Mouse (Mus musculus) embryo, embryonic 10.5 days (tissue): ENCODE measurements around the gene Dync1h1.
A peak's percentile ranks its signal among the peaks of the same experiment; 100 is the strongest.

Experiments
- DNase-seq: peaks from one replicate; pipeline ENCODE4 v3.0.0-alpha.2; 2015; ENCODE audit warnings: low spot score

The Dync1h1 gene

DNA sequence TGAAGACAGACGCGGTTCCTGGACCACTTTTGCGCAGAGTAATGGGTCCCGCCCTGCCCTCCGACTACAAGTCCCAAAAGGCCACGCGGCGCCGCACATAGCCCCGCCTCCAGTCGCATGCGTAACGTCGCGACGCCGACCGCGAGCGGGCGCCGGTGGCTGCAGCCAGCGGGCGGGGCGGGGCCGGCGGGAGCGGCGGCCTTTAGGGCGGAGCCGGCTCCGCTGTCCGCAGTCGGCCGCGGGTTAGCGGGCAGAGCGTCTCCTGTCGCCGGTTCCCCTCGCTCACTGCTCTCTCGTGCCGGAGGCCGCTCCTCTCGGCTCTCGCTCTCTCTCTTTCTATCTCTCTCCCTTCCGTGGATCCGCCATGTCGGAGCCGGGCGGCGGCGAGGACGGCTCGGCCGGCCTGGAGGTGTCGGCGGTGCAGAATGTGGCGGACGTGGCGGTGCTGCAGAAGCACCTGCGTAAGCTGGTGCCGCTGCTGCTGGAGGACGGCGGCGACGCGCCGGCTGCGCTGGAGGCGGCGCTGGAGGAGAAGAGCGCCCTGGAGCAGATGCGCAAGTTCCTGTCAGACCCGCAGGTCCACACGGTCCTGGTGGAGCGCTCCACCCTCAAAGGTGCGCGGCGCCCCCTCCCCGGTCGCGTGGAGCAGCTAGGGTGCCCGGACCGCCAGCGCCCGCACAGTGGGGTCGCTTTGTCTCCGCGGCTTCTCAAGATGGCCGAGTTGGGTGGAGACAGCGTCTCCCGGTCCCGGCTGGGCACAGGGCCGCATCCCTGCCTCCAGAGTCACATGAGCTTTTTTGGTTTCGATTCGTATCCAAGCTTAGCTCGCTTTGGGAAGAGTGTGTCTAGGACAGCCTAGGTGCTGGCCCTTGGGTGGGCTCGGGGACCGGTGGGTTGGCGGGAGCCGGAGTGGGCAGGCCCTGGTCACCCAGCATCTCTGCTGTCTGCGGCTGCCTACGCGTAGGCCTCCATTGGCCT lies at the start of gene Dync1h1:
Gene Dync1h1 (plus strand): TSS at position 212 of the 978 bp plus-strand sequence.
- peak; percentile 95 for DNase-seq

DNA sequence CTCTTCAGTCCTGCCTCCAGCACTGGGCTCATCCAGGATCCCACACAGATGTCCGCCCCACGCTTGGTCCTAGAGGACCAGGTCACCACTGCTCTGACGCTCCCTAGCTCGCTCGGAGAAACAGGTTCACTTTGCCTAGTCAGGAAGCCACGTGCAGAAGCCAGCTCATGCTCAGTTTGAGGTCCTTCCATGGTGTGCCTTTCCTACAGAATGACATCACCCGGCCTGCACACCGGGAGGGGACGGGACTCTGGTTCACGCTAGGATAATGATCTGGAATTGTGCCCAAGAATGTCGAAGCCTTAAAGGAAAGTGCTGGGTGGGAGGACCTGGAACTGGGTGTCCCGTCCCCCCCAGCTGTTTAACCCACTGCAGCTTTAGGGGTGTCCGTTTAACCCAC lies 49.1 kb upstream of the Dync1h1 start:
- DNase-seq, result no peak

DNA sequence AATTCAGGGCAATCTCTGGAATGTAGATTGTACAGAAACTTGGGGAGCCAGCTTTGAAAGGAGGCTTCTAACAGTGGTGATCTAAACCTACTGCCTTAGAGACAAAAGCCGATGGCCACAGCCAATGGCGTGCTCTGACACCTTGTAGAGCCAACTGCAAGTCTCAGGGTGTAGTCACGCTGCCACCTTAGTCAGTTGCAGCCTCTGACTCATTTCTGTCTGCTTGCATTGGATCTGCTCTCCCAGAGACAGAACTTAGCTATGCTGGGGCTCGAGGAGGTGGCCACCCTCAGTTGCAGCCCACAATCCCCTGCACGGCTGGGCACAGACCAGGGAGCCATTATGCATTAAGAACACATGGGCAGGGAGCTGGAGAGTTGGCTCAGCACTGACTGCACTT lies 47.9 kb upstream of the Dync1h1 start:
- DNase-seq, result no peak

DNA sequence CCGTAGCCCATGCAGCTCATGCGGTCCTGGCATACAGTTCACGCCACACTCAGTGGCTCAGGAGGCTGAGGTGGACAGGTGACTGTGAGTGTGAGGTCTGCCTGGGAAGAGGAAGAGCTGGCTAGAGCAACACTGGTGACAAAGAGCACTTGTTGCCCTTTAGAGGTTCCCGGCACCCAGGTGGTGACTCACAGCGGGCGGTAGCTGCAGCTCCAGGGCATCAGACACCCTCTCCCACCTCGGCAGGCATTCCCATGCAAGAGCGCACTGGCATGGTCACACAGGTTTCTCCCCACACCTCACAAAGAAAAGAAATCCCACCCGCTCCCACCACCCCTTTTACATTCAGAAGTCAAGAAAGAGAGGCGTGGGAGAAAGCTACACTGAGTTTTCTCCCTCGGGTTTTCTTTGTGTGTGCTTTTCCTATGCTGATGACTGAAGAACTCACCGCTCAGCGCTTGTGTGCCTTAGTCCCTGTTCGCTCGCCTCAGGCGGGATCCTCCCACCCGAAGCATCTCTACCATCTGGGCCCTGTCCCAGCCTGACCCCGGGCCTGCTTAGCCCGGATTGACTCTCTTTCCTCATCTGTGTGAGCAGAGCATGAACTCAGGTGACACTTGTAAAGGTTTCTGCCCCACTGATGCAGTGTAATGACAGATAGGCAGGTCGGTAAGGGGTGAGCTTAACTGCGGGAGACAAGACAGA lies 45.6 kb upstream of the Dync1h1 start:
- DNase-seq, result no peak

DNA sequence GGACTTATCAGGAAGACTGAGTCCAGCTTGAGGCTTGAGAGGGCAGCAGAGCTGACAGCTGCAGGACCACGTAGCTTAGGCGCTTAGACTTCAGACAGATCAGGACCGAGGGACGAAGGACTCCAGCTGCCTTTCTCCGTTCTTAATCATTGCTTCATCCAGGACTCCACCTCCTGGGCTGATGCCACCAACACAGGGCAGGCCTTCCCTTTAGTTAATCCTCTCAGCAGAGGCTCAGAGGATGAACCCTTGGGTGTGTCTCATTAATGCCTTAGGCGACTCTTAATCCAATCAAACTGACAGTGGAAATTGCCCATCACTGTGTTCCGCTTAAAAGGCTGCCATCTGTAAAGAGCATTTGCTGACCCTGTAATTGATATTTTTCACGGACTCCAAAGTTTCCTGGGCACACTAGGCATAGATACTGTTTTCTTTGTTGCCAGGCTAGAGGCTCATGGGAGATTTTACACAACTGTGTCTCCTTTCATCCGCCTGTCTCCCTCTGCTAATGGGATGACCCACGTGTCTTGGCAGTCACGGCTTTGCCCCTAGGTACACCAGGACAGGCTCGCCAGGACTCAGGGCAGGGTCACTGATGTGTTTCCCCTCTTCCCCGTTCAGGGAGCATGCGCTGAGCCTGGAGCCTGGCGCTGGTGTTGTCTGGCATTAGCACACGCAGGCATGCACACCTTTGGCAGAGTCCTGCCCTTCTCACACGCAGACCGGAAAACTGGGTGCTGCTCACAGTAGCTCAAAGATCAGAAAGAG lies 44.2 kb upstream of the Dync1h1 start:
- no peak for DNase-seq

DNA sequence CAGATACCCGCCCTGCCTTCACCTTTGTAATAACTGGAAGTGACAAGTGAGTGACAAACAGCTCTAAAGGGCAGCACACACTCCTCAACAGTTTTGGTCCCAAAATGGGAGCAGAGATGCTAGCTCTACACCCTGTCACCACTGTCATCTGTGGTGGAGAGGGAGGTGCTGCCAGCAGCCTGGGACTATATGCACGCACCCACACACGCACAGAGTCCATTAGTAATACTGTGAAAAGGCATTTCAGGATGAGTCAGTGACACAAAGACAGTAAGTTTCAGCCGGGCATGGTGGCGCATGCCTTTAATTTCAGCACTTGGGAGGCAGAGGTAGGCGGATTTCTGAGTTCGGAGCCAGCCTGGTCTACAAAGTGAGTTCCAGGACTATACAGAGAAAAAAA lies 43.1 kb upstream of the Dync1h1 start:
- DNase-seq, result no peak

DNA sequence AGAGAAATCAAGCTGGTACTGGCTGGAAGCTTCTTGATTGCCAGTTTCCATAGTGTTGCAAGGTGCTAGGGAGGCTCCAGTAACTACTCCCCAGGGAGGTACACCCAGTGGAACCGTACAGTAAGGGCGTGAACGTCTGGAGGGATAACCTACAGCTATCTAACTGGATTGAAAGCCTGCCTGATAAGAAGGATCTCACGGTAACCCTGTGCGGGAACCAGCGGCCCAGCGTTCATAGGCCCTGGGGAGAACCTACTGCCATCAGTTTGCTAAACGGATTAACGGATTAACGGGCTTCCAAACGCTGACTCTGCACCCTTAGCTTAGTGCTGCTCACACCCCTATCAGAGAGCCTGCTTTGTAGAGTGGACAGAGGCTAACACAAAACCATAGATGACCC lies 37.9 kb upstream of the Dync1h1 start:
- no peak for DNase-seq

DNA sequence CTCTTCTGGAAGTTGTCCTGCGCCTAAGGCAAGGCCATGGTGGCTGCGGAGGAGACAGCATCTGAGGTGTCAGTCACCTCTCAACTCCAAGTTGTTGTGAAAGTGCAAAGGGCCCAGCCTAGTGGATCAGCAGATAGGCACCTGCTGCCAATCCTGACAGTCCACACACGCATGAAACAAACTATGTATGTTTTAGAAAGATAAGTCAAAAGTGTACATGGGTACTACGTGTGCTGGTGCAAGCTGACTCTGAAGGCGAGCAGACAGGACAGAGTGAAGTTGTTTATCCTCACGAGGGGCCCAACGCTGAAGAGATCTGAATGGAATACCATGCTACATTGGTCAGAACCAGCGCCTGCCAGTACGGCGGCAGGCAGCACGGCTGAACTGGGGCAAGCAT lies 36.4 kb upstream of the Dync1h1 start:
- no peak for DNase-seq

DNA sequence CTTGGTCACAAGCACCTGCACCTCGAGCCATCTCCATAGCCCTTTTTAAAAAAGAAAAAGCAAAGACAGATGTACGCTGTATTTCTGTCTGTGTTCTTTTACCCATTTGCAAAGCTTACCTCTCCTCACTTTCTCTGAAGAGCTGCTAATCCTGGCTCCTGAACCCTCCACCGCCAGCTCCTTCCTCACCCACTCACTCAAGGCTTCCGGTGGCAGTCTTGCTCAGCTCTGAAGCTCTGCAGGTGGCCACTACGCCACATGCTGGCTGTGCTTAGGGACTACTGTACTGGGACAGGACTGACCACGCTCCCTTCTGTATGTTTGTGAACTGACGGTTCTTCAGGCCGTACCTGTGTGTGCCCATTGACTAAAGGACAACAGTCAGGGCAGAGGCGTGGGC lies 34.9 kb upstream of the Dync1h1 start:
- no peak for DNase-seq

DNA sequence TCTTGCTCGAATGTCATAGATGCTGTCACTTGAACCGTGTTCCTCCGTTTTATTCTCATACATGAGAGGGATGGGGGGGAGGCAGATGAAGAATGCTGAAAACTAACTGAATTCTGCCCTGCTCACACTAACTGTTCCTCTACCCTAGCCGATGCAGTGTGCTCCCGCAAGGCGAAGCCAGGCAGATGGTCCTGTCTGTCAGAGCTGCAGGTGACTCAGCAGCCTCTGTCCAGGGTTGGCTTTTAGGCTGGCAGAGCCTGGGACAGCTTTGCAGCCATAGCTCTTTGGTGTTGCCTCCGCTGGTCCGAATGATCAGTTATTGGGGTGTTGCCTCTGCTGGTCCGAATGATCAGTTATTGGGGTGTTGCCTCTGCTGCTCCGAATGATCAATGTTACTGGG lies 30.2 kb upstream of the Dync1h1 start:
- no peak for DNase-seq

DNA sequence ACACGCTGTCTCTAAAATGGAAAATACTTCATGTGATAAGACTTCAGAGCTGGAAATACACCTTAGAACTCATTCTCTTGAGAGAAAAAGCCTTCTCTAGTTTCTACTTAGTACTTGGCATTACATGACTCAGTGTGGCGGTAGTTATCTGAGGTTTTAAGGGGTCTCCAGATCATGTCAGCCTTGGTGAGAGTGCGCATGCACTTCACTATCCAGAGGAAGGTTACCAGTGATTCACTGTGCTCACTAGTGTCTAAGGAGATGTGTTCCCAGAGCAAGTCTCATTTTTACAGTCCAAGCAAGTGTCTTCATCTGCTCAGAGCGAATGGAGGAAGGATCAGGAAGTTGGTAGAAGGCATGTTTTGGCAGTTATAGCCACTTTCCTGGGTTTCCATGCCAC lies 28.9 kb upstream of the Dync1h1 start:
- no peak for DNase-seq

DNA sequence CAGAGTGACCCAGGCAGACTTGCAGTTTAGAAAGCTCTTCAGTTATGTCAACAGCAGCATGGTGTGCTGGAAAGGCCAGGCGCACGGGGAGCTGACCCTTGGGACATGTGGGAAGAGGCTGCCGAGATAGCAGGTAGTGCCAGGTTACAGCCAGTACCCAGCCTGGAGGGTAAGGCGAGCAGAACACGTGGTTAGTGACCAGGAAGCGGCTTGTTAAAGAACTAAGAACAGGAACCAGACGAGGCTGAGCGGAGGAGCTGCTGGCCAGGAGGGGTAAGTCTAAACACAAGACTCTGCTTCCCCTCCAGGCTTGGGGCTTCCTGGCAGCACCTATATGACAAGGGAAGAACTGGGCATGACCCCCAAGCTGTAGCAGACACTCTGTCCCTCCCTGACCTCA lies 27.6 kb upstream of the Dync1h1 start:
- DNase-seq, result no peak

DNA sequence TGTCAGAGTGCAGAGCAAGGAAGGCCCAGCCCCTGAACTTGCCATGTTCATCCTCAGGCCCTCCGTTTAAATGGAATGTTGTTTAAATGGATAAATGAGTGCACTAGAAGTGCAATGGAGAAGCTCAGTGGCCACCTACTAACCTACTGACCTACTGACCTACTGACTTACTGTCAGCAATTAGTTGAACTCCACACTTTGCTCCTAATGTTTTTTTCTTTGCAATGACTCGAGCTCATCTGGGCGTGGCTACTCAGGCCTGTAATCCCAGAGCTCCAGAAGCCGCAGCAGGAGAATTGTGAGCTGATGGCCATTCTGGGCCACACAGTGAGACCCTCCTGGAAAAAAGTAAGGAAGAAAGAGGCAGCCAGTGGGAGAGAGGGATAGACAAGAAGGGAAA lies 25.3 kb upstream of the Dync1h1 start:
- no peak for DNase-seq

DNA sequence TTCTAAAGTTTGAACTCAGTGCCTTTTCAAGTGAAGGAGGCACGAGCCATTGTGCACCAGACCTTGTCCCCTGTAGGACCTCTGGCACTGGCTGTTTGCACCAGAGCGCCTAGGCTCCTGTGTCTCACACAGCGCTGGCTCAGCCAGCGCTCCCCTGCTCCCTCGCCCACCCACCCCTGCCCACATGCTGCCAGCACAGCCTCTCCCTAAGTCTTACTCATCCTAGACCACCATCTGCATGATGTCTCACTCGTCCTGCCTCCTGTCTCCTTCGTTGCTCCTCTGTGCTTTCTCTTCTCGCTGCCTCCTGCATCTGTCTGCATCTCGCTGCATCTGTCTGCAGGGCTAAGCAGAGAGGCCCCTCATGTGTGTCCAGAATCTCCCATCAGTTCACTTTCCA lies 22.9 kb upstream of the Dync1h1 start:
- DNase-seq, result no peak

DNA sequence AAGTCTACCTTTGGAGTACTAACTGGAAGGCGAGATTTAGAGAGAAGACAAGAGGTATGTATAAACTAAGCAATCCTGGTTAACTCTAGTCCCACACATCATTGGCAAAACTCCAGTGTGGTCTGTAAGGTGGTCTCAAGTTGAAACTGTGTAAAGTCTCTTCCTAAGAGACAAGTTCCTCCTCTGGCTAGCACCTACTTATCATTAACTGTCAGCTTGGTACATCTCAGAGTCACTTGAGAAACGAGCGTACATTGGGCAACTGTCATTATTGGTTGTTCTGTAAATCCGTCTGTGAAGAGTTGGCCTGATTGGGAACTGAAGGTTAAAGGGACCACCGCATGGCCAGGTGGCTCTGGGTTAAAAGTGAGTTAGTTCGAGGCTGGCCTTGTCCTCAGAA lies 12.6 kb upstream of the Dync1h1 start:
- no peak for DNase-seq

DNA sequence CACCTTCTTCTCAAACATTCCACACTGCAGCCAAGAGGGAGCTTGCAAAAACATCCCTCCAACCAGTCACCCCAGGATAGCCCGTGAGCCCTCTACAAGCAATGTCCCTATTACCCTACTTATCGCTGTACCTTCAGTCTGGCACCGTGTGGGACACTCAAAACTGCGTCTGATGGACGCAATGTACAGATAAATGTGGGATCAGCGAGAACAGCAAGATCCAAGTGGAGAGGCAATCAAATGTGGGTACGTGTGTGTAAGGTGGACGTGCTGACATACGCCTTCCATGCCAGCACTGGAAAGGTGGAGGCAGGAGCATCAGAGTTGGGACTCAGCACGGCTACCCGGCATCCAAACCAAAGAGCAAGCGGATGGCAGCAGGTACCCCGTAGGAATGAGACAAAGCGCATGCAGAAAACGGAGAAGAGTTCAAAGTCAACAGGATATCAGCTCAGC lies 10.4 kb upstream of the Dync1h1 start:
- DNase-seq, result no peak

DNA sequence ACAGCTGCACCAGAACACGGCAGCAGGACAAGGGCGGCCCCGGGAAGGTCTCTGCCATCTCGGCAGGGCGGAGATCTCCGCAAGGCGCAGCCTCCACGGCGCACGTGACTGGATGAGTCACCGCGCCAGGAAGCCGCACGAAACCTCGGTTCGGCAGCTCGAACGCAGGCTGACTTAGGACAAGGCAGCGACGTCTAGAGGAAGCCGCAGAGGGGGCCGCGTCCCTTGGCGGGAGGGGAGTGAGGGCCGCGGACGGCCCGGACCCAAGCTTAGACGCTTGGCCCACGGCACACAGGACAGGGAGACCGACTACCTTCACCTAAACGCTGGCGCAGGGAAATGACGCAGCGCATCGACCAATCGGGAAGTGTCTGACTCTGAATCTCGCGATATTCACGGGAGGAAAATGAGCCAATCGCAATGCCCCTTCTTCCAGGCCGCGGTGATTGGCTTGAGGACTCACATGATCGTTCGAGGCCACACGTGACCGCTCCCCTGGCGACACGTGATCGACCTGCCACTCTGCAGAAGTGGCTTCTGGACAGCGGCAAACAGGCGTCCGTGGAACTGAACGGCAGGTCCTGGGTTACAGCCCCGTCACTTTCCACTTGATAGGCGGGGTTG lies 9.9 kb upstream of the Dync1h1 start:
- DNase-seq, result peak; percentile 100

DNA sequence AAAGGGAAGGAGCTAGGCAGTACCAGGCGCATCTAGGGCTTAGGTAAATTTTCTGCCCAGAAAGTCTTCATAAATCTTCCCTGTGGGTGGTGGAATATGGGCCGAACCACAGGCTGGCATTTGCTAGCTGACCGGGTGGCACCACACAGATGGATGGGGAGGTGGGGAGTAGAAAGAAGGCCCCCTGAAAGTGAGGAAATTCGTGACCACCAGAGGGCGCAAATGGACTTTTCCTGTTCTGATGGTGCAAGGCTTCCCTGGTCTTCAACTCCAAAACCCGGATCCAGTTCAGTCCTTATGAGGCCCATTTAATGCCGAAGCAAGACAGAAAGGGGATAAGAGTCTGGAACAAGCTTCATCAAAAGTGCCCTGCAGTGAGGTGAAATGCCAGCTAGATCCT lies 2.7 kb upstream of the Dync1h1 start:
- DNase-seq, result peak; percentile 88

DNA sequence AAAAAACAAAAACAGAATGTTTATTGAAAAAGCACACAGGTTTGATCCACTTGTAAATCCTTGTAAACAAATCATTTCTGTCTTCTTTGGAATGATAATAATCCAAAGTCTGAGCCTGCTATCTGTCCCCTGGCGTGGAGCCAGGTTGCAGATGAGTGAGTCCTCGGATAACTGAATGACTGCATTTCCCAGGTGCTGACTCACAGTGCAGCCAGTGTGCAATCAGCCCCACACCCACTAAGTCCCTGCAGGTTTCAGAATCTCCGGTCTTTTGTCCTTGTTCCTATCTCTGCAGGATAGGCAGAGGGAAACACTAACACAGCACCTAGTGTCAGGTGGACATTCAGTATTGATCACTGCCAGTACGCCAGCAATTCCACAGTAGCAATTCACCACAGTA lies 1.5 kb upstream of the Dync1h1 start:
- DNase-seq, result no peak

DNA sequence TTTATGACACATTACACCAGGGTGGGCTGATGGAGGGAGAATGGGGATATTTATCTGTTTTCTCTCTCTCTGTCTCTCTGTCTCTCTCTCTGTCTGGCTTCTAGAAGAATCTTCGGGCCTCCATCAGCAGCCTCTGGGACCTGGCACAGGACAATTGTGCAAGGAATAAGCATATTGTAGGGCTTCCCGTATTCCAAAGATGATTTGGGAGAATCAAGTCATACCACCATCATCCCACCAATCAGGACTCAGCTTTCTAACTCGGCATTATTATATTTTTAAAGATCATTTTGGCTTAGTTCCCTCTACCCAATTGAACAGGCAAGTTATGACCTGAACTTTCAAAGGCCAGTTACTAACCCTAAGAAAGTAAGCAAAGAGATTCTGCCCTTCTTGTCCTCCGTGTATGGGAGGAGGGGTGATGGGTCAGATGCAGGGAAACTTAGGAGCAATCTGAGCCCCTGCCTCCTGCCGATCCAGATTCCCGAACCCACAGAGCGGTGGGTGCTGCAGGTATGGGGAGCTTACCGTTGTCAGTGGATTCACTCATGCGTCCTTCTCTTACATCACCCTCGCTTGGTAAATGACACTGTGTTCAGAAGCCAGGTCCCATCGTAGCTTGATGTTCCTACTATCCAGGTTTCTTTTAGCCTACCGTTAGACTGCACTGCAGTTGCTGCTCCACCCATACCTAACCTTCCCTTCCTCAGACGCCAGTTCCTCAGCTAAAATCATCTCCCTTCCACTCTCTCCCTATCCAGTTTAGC lies 844 bp upstream of the Dync1h1 start:
- DNase-seq, result no peak

DNA sequence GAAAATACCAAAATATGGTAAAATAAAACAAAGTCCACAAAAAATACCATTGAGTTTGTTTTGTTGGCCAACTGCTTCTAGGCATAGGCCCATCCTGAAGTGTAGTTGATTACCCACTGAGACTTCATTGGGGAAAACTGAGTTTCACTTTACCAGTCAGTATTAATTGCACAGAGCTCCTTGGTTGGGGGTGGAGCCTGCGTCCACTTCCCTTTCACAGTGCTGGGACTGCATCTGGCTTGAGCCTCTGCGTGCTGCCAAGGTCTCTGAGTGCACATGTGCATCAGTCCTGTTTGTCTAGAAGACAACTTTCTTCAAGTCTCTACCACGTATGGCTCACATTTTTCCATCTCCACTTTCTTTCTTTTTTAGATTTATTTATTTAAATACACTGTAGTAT lies 4.9 kb downstream of the Dync1h1 start:
- no peak for DNase-seq
